Mouse (Mus musculus) common myeloid progenitor, adult 5-6 weeks (primary cell): ENCODE data around the gene Rtl5. TPM values are rescaled to one million over a fixed set of nuclear protein-coding genes. Genes with fewer than 3 reads are reported as not detected.

ENCODE experiments used
- ATAC-seq: replicated peaks from 2 replicates; pipeline ENCODE4 v1.8.0; 2016; ENCODE audit warnings: low read depth, mild to moderate bottlenecking, moderate TSS enrichment, inconsistent platforms; ENCODE audit not compliant: poor library complexity, severe bottlenecking
- total RNA-seq: library from RNA; stranded (forward); fragments of 200-1000, 187-1606 nt; gene quantifications from 2 replicates; pipeline ENCODE4 v1.2.3, GENCODE M21; 2017

The Rtl5 gene
- total RNA-seq, 1 experiment from 2014 or later, result 4.1 TPM

- no peak for ATAC-seq
Measured at GRCm38 (mm10) chrX:102019471-102020240, 51.4 kb downstream of the Rtl5 start.

- no peak for ATAC-seq
Measured at GRCm38 (mm10) chrX:102018890-102019289, 52.2 kb downstream of the Rtl5 start.

- ATAC-seq, result no peak
Measured at GRCm38 (mm10) chrX:102017213-102017923, 53.7 kb downstream of the Rtl5 start.

Other genes with a start within 250 kb of the Rtl5 start
- 2.8 and 5.3 TPM in 2 replicates for gene Nhsl2, start 221.9 kb downstream of the Rtl5 start, total RNA-seq
- gene Pin4, start 48.1 kb upstream of the Rtl5 start, total RNA-seq, result 96.1 and 155 TPM in 2 replicates
- 24.3 and 28.8 TPM in 2 replicates for gene Ercc6l, start 85.8 kb upstream of the Rtl5 start, total RNA-seq
- gene Rps4x, start 118.1 kb upstream of the Rtl5 start, total RNA-seq, result 2,837 and 3,013 TPM in 2 replicates
- gene Cited1, start 180.9 kb upstream of the Rtl5 start, total RNA-seq, result not detected in 2 replicates